ENCODE assay signal across 11 mouse cellular contexts in the genomic region with DNA sequence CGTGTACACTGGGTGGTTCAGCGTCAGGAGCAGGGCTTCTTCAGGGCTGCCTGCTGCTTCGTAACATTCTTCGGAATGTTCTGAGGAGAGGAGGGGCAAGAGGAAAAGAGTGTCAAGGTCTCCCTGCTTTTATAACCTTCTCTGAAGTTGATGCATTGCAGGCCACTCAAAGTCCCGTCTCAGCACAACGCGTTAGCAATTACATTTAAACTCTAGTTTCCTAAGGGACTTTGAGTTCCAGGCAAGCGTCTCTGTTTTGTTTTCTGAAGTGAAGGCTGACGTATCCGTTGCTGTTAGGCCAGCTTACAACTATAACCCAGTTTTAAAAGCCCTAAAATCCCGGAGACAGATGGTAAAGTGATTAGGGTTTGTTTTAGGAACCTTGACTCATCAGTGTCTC. TPM values are rescaled to one million over a fixed set of nuclear protein-coding genes. Genes with fewer than 3 reads are reported as not detected.
DNase-seq lines count a peak whose midpoint lies in the region; ATAC-seq and TF ChIP-seq lines count a peak whose summit lies in the region.
"Had no signal": no experiment of that assay in that cellular context is flagged by ENCODE, and none has a peak within 500 bp of the region (broad histone marks: within the 10 kb centered on the region; RNA-seq: fewer than 3 reads in every experiment).

No protein-coding gene starts in this region.

- H3K9me3 ChIP-seq in kidney, postnatal 0 days (replicated peaks; ENCODE audit: low read length), result no peaks in the 10 kb centered on the region
- H3K9me3 ChIP-seq: heart, embryonic 12.5 days had no signal

- H3K4me1 ChIP-seq in kidney, postnatal 0 days (replicated peaks; ENCODE audit: insufficient read depth, low read length), result no peaks in the 10 kb centered on the region

- no peak for TF ChIP-seq CTCF in kidney, postnatal 0 days (IDR thresholded peaks at IDR 0.05; ENCODE audit: low read depth)

- peak; percentile 20 for DNase-seq in cerebellum, adult 9-10 months
- no peak for DNase-seq in cerebellum, postnatal 14 days
- DNase-seq in retina, adult 2 months (ENCODE audit: low read depth, low spot score), result peak; percentile 15
- no peak for DNase-seq in retina, embryonic 14.5 days (ENCODE audit: low spot score)
- DNase-seq in kidney, postnatal 0 days (ENCODE audit: low spot score), result peak; percentile 44
- DNase-seq in frontal cortex, postnatal 36 days (ENCODE audit: low spot score in 2 of 2), result no peak
- DNase-seq in right cerebral cortex, adult 18-20 months, result no peak
- DNase-seq in yolk sac, embryonic 10.5 days (ENCODE audit: low spot score), result no peak
- DNase-seq: cerebellum, adult 11 months had no signal

- H3K4me2 ChIP-seq in kidney, postnatal 0 days (ENCODE audit: low read length), result no peak overlapping the region
- H3K4me2 ChIP-seq: heart, embryonic 12.5 days had no signal

- WGBS in kidney, postnatal 0 days, result 31% methylated on average over 11 of the region's 11 CpGs

- 0 out of 2 replicates have a peak, but pooled peaks cover 3% of the 10 kb centered on the region for H3K36me3 ChIP-seq in kidney, postnatal 0 days (ENCODE audit: insufficient read depth, low read length)

- peak; percentile 36 for ATAC-seq in kidney, postnatal 0 days (replicated peaks; ENCODE audit: low FRiP score, low read depth)

- H3K27ac ChIP-seq in kidney, postnatal 0 days, result no peak overlapping the region; the same call in 1 of the 2 replicates
- H3K27ac ChIP-seq: liver, embryonic 14.5 days had no signal

- H3K27me3 ChIP-seq in kidney, postnatal 0 days (ENCODE audit: insufficient read depth, low read length), result no peaks in the 10 kb centered on the region
- H3K27me3 ChIP-seq: heart, embryonic 12.5 days had no signal

- H3K4me3 ChIP-seq in kidney, postnatal 0 days (replicated peaks; ENCODE audit: low read depth, low read length), result no peak overlapping the region
- H3K4me3 ChIP-seq: heart, embryonic 12.5 days had no signal

- no peak overlapping the region for H3K9ac ChIP-seq in kidney, postnatal 0 days (ENCODE audit: low read depth, low read length)
- H3K9ac ChIP-seq: heart, embryonic 12.5 days; liver, embryonic 14.5 days had no signal

RNA-seq across cellular contexts. Expression of a gene that starts 55.8 kb away (rescaled TPM):
- 37.1 and 38.7 TPM in 2 replicates for polyA plus RNA-seq in kidney, postnatal 0 days (2015; fragmentation: Nextera tagmentation; extraction: Ambion mirVana)

Comparison
In these comparisons a context has a peak if more than half of its experiments do, and no peak if none do; other contexts are left out.
1. DNase-seq: peak in cerebellum, adult 9-10 months (single experiment), retina, adult 2 months (single experiment) and kidney, postnatal 0 days (single experiment); none in cerebellum, postnatal 14 days (0 of 2), retina, embryonic 14.5 days (single experiment), frontal cortex, postnatal 36 days (0 of 2), right cerebral cortex, adult 18-20 months (single experiment) and yolk sac, embryonic 10.5 days (single experiment).